Mouse (Mus musculus) gastrocnemius, adult 18-20 months (tissue): ENCODE measurements at regions not wholly inside any gene's neighbourhood (a gene's known extent, or its start where the extent isn't known, plus 50 kb on each side); places are given as distances from the start of the nearest gene placed in this dataset.
"Not testable (repeated sequence)": the region's sequence is repeated elsewhere in the genome, so short reads cannot be mapped to it uniquely, and the experiment has no call there.

Experiments
- DNase-seq: peaks from one replicate; pipeline ENCODE4 v3.0.0; 2021; ENCODE audit warnings: low spot score

DNA sequence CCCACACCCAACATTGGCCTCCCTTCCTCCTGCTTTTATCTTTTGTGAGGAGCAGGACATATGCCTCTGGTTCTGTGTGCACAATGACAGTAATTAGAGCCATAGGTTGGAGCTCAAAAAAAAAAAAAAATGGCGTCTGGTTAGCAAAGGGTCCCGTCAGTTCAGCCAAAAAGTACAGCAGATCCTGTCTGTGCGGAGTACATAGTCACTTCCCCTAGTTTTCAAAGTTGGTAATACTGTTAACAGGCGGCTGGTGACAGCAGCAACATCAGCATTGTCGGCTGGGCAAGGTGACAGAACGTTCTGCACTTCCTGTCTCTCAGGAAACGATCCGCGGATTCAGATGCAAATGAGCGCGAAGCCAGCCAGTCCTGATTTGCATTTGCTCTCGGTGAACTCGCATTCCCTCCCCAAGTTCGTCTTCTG, 642.4 kb upstream of the Gm19410 start:
- DNase-seq, result no peak

DNA sequence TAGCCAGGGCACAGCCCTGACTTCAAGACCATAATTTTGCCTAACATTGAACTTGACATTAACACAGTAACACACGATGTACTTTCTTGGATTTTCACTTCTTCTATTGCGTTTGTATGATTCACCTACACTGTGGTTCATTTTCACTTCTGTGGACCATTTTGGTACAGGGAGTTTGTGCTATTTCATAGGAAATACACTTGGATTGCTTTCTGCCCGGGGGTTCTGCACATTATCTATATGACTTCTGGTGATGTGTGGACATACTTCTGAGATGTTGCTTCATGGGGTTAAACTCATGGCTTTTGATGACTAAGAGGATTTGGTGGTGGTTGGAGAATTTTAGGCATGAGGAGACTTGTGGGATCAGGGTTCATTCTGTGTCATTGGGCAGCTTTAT, 640.4 kb upstream of the Gm19410 start:
- DNase-seq, result no peak

DNA sequence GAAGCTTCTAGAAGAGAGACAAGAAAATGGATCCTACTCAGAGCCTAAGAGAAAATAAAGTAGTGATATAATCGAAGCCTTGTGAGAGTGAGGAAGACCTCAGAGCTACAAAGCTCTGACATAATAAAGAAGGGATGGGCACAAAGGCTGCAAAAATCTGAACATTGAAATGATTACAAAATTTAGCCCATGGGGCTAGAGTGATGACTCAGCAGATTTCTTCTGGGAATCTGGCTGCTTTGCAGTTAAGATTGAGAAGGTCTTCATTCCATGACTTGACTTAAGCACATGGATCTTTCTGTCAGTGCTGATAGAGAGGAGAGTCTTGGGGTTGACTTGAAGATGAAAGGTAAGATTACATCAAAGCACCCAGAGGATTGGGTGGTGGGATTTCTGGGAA, 633.3 kb upstream of the Gm19410 start:
- DNase-seq, result no peak

DNA sequence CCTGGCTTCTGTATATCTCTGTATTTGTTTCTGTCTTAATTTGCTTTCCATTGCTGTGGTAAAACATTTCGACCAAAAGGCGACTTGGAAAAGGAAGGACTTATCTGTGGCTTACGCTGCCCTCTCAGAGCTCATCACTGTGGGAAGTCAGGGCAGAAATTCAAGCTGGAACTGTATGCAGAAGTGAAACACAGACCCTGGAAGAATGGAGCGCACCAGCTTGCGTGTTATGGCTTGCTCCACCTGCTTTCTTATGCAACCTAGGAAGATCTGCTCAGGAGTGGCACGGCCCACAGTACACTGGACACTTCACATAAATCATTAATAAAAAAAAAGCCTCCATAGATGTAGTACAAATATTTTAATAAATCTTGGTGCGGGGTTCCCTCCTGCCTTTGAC, 630.0 kb upstream of the Gm19410 start:
- DNase-seq, result no peak

DNA sequence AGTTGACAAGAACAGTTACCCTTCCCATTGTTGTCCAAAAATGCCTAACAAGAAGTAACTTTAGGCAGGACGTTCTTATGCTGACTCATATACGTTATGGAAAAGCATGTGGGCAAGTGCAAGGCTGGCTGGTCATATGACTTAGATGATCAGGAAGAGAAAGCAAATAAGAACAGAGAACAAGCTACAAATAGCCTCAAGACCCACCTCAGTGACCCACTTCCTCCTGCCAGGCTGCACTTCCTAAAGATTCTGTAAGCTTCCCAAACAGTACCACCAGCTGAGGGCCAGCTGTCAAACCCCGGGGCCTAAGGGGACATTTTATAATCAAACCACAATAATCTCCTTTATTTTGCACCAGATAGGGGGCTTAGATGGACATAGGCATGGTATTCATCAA, 628.9 kb upstream of the Gm19410 start:
- no peak for DNase-seq

DNA sequence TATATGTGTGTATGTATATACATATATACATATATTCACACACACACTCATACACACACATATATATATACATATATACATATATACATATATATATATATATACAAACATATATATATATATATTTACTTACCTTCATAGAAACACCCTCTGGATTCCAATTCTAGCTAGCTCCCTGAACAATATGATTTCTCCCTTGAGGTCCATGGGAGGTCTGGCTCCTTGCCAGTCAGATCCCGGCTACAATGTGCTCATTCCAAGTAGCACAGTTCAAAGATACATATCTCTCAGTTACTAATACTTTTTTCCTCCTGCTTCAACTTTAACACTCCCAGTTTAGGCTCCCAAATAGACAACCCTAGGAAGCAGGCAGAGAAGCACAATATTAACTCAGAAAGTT, 624.8 kb upstream of the Gm19410 start:
- DNase-seq, result no peak

DNA sequence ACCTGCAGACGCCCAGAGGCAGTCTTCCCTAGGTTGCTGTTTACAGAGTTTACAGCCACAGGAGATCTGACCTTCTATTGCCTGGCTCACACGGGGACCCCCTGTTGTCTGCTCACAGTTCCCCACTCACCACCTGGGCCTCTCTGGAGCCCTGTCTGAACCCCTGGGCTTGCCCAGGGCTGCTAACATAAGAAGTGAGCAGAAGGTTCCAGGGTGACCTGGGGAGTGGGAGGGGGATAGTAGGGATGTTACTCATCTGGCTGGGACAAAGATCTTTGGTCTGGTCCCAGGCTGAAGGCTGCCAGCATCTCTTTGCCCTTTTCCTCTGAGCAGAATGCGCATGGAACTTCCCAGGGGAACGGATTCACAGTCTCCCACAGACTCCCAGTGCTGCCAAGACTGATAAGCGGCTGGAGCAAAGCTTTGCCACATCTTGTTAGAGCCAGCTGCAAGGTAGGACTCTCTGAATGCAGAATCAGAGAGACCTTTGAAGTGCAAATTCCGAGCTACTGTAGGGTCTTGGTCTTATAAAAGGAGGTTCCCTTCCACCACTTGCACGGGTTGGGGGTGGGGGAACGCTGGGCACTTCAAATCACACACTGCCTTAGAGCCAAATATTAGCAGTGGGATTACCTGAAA, 622.5 kb upstream of the Gm19410 start:
- DNase-seq, result no peak

DNA sequence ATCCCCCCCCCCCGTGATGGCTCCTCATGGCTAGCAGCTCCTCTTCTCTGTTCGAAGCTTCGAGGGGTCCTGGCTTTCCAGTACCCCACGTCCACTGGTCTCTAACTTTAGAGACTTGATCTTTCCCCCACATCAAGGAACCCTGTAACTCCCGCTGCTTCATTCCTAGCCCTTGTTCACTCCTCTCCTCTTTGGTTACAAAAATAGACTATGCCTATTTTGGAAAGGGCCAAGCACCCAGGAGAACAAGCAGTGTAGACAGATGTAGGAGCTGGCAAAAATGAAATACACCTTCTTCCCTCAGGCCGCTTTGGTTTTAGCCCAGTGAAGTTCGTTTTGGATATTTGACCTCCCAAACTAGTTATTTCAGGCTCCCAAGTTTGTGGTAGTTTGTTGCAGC, 621.9 kb upstream of the Gm19410 start:
- no peak for DNase-seq

DNA sequence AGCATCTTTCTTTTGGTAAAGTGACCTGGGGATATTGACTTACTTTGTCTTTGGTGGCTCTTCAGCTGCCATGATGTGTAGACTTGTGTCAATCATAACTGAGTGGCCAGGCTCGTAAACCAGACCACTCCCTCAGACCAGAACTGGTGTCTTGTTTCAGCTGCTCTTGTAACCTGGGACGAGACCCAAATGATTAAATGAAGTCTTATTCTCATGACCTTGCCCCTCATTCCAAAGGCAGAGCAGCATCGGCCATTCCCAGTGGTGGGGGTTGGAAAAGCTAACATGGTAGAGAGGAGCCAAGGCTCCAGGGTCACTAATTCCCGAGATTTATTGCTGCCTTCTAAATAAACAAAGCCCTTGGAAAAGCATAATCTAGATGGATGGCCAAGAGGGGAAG, 621.2 kb upstream of the Gm19410 start:
- no peak for DNase-seq

DNA sequence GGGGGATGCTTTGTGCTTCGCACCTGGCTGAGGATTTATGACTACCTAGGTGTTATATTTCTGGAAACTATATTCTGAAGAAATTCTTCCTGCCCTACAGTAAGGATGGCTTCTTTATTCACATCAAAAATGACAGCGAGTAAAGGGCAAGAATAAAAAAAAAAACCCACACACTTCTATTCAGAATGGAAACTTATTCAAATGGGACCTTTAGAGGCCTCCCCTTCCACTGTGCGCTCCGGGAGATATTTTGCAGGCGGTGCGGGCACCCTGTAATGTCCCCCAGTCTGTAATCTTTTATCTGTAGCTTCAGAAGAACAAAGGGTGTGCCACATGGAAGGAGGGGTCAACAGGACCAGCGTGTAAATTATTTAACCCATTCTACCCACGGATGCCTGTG, 618.1 kb upstream of the Gm19410 start:
- no peak for DNase-seq

DNA sequence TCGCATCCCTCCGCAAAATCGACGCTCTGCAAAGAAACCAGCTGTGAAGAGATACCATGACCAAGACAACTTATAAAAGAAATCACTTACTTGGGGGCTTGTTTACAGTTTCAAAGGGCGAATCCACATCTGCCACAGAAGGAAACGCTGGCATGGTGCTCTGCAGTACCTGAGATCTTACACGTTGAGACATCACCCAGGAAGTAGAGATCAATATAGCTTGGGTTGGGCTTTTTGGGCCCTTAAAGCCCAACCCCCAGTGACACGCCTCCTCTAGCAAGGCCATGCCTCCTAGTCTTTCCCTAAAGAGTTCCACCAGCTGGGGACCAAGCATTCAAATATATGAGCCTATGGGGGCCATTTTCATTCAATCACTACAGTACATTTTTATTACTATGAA, 617.6 kb upstream of the Gm19410 start:
- DNase-seq, result no peak

DNA sequence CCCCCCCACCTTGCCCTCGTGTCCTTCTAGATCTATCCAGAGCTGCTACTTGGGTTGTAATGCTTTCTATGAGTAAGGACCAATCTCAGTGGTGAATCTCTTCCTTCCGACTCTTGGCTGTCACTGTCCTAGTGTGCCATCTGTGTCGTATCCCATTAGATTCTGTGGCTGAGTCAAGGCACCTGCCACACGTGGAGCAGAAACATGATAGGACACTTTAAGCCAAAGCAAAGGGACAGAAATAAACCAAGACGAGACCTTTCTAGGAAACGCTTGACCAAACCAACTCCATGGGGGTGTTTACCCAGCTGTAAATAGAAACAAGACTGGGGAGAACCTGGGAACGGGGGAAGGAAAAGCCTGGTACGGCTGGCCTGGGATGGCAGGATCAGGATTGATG, 613.0 kb upstream of the Gm19410 start:
- DNase-seq, result no peak

DNA sequence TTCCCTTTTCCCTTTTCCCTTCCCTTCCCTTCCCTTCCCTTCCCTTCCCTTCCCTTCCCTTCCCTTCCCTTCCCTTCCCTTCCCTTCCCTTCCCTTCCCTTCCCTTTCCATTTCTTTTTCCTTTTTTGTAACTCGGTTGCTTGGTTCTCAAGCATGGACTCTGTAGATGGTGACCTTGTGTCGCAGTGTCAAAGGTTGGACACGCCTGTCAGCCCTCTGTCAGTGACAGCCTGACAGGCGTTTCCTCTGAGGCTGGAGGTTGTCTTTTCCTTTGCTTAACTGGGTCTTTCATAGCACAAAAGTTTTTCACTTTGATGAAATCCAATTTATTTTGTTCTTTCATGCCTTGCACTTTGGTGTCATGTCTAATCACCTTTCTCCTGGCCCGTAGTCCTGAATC, 609.3 kb upstream of the Gm19410 start:
- DNase-seq, result no peak

DNA sequence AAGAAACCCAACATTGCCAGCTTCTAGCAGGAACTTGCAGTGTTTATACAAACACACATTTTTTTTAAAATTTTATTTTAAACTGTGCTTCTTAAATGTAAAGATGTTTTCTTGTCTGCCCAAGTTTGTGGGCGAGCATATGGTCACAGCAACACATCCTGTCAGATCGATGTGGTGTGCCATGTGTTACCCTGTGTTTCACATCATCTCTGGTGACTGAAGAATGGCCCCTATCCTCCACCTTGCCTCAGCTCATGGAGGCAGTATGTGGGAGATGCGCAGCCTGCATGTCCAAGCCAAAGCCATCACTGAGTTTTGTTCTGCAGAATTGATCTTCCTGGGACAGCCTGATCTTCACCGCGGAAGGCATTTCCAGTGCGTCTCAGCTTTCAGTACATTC, 607.9 kb upstream of the Gm19410 start:
- no peak for DNase-seq

DNA sequence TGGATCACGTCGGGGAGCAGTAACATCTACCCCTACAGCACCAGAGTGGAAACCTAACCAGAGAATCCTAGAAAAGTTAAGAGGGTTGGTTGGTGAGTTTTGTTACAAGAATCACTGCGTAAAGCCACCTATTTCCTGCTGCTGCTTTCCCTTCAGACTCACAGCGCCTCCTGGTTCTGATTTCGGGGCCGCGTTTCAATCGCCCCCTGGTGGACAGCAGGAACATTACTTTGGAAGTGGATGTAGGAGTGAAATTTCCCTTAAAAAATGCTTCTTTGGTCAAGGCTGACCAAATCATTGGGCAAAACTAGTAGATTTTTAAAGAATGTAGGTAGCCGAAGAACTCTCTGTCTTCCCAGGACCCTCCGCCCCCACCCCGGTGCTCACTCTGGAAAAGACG, 606.3 kb upstream of the Gm19410 start:
- DNase-seq, result peak; percentile 52

DNA sequence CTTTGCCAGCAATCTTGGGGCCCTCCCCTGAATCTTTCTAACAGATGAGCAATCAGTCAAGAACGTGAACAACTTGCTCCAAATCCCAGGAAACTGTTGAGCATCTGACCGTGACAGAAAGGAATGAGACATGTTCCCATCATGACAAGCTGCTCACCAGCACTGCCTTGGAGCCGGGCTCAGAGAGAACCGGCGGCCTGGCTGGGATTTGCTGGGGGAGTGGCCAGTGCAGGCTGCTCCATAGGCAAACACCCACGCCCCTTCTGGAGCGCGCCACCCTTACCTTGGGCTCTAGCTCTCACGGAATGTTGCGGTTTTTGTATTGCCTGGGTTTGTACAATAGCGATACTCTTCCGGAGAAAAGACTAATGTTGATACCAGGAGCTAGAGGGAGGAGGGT, 605.4 kb upstream of the Gm19410 start:
- no peak for DNase-seq

DNA sequence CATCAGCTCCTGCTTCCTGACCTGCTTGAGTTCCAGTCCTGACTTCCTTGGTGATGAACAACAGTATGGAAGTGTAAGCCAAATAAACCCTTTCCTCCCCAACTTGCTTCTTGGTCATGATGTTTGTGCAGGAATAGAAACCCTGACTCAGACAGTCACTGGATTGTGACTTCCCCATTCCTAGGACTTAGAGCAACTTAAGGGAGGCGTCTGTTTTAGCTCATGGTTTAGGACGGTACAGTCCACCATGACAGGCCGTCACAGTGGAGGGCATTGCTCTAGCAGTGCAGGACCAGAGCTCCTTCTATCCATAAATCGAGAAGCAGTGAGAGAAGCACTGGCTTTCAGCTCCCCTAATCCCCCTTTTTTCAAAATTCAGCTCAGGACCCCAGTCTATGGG, 603.4 kb upstream of the Gm19410 start:
- DNase-seq, result not testable (repeated sequence)

DNA sequence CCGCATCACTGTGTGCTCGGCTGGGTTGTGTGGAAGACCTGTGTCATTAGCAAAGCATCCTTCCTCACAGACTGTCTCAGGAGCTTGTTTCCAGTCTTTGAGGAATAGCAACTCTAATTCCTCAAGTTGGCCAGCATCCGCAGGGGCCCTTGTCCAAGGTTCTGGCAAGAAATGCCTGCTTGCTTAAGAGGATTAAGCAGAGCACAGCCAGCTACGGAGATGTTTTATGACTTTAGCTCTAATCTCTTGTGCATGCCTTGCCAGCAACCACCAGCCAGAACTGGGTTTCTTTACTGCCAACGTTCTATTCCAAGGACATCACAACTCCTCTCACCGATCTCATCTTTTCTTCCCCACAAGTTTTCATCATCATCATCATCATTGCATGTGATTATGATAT, 599.0 kb upstream of the Gm19410 start:
- DNase-seq, result no peak

DNA sequence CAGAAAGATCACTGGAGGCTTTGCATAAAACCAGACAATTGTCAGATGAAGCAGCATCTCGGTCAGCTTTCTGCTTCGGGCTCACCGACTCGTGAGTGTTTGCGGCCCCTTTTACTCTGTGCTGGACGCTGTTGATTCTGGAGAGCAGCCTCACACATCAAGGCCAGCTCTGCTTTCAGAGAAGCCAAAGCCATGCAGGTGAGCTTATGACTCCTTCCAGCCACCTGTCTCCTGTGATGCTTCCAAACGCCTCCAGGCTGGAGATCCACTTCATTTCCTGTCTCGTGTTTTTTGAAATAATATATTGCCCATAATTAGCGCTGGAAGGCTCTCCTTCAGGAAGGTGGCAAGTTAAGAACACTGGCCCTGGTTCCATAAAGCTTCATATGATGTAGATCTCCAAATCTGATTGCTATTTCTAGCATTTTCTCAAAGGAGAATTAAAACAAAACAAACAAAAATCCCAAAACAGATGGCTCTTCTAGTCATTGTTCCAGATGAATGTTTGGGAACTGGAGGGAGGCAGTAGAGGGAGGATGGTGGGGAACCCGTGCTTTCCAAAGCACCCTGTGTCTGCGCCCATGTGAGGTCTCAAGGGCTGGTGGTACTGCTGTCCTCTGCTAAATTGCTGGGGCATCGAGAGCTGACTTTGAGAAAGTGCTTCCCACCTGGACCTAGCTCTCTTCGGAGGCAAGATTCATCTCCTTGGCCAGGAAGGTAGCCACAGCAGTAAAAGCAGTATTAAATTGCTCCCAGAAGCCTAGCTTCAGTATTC, 593.9 kb upstream of the Gm19410 start:
- DNase-seq, result no peak

DNA sequence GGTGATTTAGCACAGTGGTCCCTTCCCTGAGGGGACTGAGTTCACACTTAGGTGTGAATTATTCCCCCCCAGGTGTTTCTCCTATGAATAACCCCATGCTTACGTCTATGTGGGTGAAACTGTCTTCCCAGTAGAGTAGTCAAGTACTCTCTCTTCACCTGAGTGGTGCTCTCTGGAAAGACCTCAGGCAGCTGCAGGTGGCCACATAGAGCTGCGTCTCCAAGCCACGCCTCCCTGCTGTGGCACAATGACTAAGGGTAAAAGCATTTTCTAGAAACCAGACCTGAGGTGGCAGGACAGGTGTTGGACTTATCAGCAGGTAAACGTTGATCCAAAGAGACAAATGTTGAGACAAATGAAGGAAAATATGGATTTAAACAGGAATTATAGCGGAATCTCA, 588.3 kb upstream of the Gm19410 start:
- no peak for DNase-seq

DNA sequence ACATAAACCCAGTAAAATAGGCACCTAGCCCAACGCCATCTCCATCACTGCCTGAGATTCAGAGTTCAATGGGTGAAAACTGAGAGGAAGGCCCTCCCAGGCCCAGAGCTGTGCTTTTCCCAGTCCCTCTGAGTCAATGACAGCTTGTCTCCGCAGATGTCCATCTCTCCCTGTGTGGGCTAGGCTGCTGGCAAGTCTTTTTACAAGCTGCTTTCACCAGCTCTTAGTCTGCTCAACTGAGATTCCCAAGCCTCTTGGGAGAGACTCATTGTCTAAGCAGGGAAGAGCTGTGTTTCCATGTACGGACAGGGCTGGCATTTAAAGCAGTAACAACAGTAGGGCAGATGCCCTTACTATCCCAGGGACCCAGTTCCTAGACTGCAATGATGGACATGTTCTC, 585.5 kb upstream of the Gm19410 start:
- DNase-seq, result no peak

DNA sequence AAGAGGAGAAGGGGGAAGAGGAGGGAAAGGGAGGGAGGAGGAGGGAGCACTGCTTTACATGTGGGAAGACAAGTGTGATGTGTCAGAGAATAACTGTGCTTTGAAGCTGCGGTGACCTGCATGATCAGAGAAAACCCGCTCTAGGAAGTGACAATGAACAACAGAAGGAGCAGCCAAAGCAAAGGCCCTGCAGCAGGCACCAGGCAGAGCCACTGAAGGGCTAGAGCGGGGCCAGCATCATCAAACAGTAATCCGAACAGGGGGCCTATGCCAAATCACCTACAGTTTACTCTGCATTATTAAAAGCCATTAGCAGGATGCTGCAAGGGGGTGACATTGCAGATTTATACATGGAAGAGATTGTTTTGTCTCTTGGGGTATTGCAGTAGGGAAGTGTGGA, 583.4 kb upstream of the Gm19410 start:
- no peak for DNase-seq

DNA sequence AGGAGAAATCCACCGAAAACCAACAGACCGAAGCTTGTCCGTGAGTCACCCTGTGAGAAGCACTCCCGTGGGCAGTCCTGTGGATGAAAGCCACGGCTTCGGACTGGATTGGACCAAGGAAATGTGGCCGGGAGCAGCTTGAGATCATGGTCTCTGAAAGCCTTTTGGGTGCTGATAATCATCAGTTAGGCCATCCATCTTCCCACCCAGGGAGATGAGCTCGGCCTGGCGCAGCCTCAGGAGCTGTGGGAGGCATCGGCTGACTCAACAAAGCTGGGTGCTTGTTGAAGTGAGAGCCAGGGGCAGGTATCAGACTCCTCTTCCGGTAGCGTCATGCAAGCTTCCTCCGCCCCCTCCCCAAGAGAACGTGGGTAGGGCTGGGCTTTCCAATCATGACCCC, 582.2 kb upstream of the Gm19410 start:
- no peak for DNase-seq

DNA sequence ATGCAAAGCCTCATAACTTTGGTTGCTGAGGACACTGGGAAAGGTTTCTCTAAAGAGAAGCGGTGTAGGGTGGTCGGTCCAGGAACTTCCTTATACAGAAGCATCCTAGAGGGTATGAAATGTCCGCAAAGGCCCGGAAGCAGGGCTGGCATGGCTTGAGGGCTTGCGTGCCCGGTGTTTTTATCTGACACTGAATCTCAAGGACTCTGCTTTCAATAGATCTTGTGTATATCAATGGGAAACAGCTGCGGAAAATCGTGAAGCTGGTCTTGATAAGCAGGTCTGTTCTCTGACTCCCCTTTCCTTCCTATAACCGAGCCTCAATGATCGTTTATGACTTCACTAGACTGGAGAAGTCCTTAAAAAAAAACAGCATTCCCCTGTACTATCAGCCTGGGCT, 580.4 kb upstream of the Gm19410 start:
- no peak for DNase-seq
